Mouse (Mus musculus) stomach, embryonic 16.5 days (tissue): ENCODE measurements around the gene Fdx1. TPM values are rescaled to one million over a fixed set of nuclear protein-coding genes. Genes with fewer than 3 reads are reported as not detected.
A peak's percentile ranks its signal among the peaks of the same experiment; 100 is the strongest.

Experiments used
- ATAC-seq: fragments of 200-750 bp; cut with Nextera tagmentation; 2 replicates; pipeline ENCODE4 v1.8.0; 2017; ENCODE audit warnings: moderate number of reproducible peaks, moderate TSS enrichment; ENCODE audit not compliant: insufficient read depth, low FRiP score
- H3K27ac ChIP-seq: fragments of 300-500 bp; sonication (generic); 2 replicates; pipeline ENCODE4 v1.5.1; 2014; ENCODE audit warnings: low read length
- H3K27me3 ChIP-seq: fragments of 300-500 bp; sonication (generic); 2 replicates; pipeline ENCODE4 v1.6.1; 2014; ENCODE audit warnings: low read length, control low read depth, mixed read lengths; ENCODE audit not compliant: control insufficient read depth, insufficient read depth
- H3K36me3 ChIP-seq: fragments of 300-500 bp; sonication (generic); 2 replicates; pipeline ENCODE4 v1.6.1; 2014; ENCODE audit warnings: low read length; ENCODE audit not compliant: control insufficient read depth, insufficient read depth
- H3K4me1 ChIP-seq: fragments of 300-500 bp; sonication (generic); 2 replicates; pipeline ENCODE4 v1.6.1; 2014; ENCODE audit warnings: low read length, control low read depth, mixed read lengths; ENCODE audit not compliant: control insufficient read depth, insufficient read depth
- H3K4me2 ChIP-seq: fragments of 300-500 bp; sonication (generic); 2 replicates; pipeline ENCODE4 v1.6.1; 2014; ENCODE audit warnings: low read depth, low read length, mixed read lengths
- H3K4me3 ChIP-seq: fragments of 300-500 bp; sonication (generic); replicated peaks from 2 replicates; pipeline ENCODE4 v1.5.1; 2014; ENCODE audit warnings: mild to moderate bottlenecking, low read length
- H3K9ac ChIP-seq: fragments of 300-500 bp; sonication (generic); 2 replicates; pipeline ENCODE4 v1.6.1; 2014; ENCODE audit warnings: low read length
- H3K9me3 ChIP-seq: fragments of 300-500 bp; sonication (generic); replicated peaks from 2 replicates; pipeline ENCODE4 v1.6.1; 2016; ENCODE audit warnings: low read length, control low read depth; ENCODE audit not compliant: control insufficient read depth
- WGBS: fragments of 180-500 bp; shearing (Covaris S2); extraction: QIAGEN DNeasy Blood & Tissue Kit; methylation state at CpG from one replicate; pipeline ENCODE4 v1.1.7; 2014; 5-methylcytosine and 5-hydroxymethylcytosine counted together
- polyA plus RNA-seq: library from polyadenylated mRNA; unstranded; fragments of >200 nt; fragmentation: Nextera tagmentation; extraction: Ambion mirVana; gene quantifications from 2 replicates; pipeline ENCODE4 v1.2.1, GENCODE M21; 2015

The Fdx1 gene
- polyA plus RNA-seq, 1 experiment from 2014 or later: 80.0 TPM

GRCm38 (mm10) chr9:51993486-51994275 is 30.3 kb upstream of the Fdx1 start:
- no peak overlapping the region for H3K4me2 ChIP-seq
- WGBS: 75% methylated on average over 4 of the region's 4 CpGs
- H3K27me3 ChIP-seq: no peaks in the 10 kb centered on the region
- ATAC-seq: no peak
- H3K9me3 ChIP-seq: no peaks in the 10 kb centered on the region
- H3K36me3 ChIP-seq: no peaks in the 10 kb centered on the region
- no peaks in the 10 kb centered on the region for H3K4me1 ChIP-seq
- H3K9ac ChIP-seq: no peak overlapping the region
- no peak overlapping the region for H3K27ac ChIP-seq
- H3K4me3 ChIP-seq: no peak overlapping the region

GRCm38 (mm10) chr9:51991241-51991876 is 28.0 kb upstream of the Fdx1 start:
- no peak overlapping the region for H3K9ac ChIP-seq
- WGBS: 35% methylated on average over 2 of the region's 2 CpGs
- no peaks in the 10 kb centered on the region for H3K4me1 ChIP-seq
- no peaks in the 10 kb centered on the region for H3K27me3 ChIP-seq
- no peaks in the 10 kb centered on the region for H3K9me3 ChIP-seq
- no peak overlapping the region for H3K4me2 ChIP-seq
- H3K36me3 ChIP-seq: no peaks in the 10 kb centered on the region
- no peak overlapping the region for H3K4me3 ChIP-seq
- no peak overlapping the region for H3K27ac ChIP-seq
- ATAC-seq: no peak

GRCm38 (mm10) chr9:51990828-51991227 is 27.5 kb upstream of the Fdx1 start:
- H3K27ac ChIP-seq: no peak overlapping the region
- H3K36me3 ChIP-seq: no peaks in the 10 kb centered on the region
- H3K9me3 ChIP-seq: no peaks in the 10 kb centered on the region
- H3K27me3 ChIP-seq: no peaks in the 10 kb centered on the region
- no peaks in the 10 kb centered on the region for H3K4me1 ChIP-seq
- WGBS: 23% methylated on average over 2 of the region's 2 CpGs
- H3K9ac ChIP-seq: no peak overlapping the region
- H3K4me3 ChIP-seq: no peak overlapping the region
- H3K4me2 ChIP-seq: no peak overlapping the region
- no peak for ATAC-seq

- no peak overlapping the region for H3K27ac ChIP-seq
- no peak for ATAC-seq
- 68% methylated on average over 11 of the region's 11 CpGs for WGBS
Measured at GRCm38 (mm10) chr9:51985493-51986099, 22.2 kb upstream of the Fdx1 start.

GRCm38 (mm10) chr9:51981131-51981530 is 17.8 kb upstream of the Fdx1 start:
- H3K9ac ChIP-seq: no peak overlapping the region
- WGBS: 53% methylated on average over 1 of the region's 1 CpGs
- no peak overlapping the region for H3K4me3 ChIP-seq
- no peaks in the 10 kb centered on the region for H3K4me1 ChIP-seq
- H3K36me3 ChIP-seq: no peaks in the 10 kb centered on the region
- no peaks in the 10 kb centered on the region for H3K27me3 ChIP-seq
- no peak overlapping the region for H3K27ac ChIP-seq
- no peaks in the 10 kb centered on the region for H3K9me3 ChIP-seq
- no peak for ATAC-seq
- no peak overlapping the region for H3K4me2 ChIP-seq

More at GRCm38 (mm10) chr9:51985493-51986099, 22.2 kb upstream of the Fdx1 start:
- Histone ChIP-seq H3K9me3 (no peaks in the 10 kb centered on the region), H3K9ac (no peak overlapping the region), H3K4me2 (no peak overlapping the region), H3K4me3 (no peak overlapping the region), H3K4me1 (no peaks in the 10 kb centered on the region), H3K27me3 (no peaks in the 10 kb centered on the region), H3K36me3 (no peaks in the 10 kb centered on the region)

GRCm38 (mm10) chr9:51979301-51979700 is 15.9 kb upstream of the Fdx1 start:
- Histone ChIP-seq H3K36me3 (no peaks in the 10 kb centered on the region), H3K4me3 (no peak overlapping the region), H3K4me2 (no peak overlapping the region), H3K9me3 (no peaks in the 10 kb centered on the region), H3K9ac (no peak overlapping the region), H3K27ac (no peak overlapping the region), H3K4me1 (no peaks in the 10 kb centered on the region), H3K27me3 (no peaks in the 10 kb centered on the region)
- 89% methylated on average over 6 of the region's 6 CpGs for WGBS
- ATAC-seq: no peak

GRCm38 (mm10) chr9:51978545-51979259 is 15.3 kb upstream of the Fdx1 start:
- Histone ChIP-seq H3K27me3 (no peaks in the 10 kb centered on the region), H3K4me3 (no peak overlapping the region), H3K4me1 (no peaks in the 10 kb centered on the region), H3K4me2 (no peak overlapping the region), H3K9ac (no peak overlapping the region), H3K27ac (no peak overlapping the region), H3K36me3 (no peaks in the 10 kb centered on the region), H3K9me3 (no peaks in the 10 kb centered on the region)
- WGBS: 86% methylated on average over 6 of the region's 6 CpGs
- ATAC-seq: no peak

- H3K4me1 ChIP-seq: no peaks in the 10 kb centered on the region
- no peak overlapping the region for H3K4me2 ChIP-seq
- H3K27me3 ChIP-seq: no peaks in the 10 kb centered on the region
- H3K36me3 ChIP-seq: no peaks in the 10 kb centered on the region
- no peak overlapping the region for H3K4me3 ChIP-seq
- no peak overlapping the region for H3K27ac ChIP-seq
- H3K9ac ChIP-seq: no peak overlapping the region
- peak; percentile 69; the same call in 1 of the 2 replicates for ATAC-seq
- H3K9me3 ChIP-seq: no peaks in the 10 kb centered on the region
- 44% methylated on average over 5 of the region's 5 CpGs for WGBS
Measured at GRCm38 (mm10) chr9:51977439-51978000, 14.2 kb upstream of the Fdx1 start.
